Mouse (Mus musculus): ENCODE measurements around the gene Mturn.

Gene Mturn

GRCm38 (mm10) chr6:54729451-54730105 is 48.2 kb downstream of the Mturn start:
- CTCF ChIA-PET: interaction anchor here (0.6 kb wide), 1 partner anchor 24 kb away, joined by 9 read pairs; no protein-coding TSS in a partner anchor

- CTCF ChIA-PET: no interaction called here
Measured at GRCm38 (mm10) chr6:54731726-54732125, 50.3 kb downstream of the Mturn start.

GRCm38 (mm10) chr6:54732721-54733120 is 51.3 kb downstream of the Mturn start:
- CTCF ChIA-PET: interaction anchor here (0.7 kb wide), 1 partner anchor 1317 kb away, joined by 5 read pairs; no protein-coding TSS in a partner anchor

- CTCF ChIA-PET: no interaction called here
Measured at GRCm38 (mm10) chr6:54736126-54736525, 54.7 kb downstream of the Mturn start.

GRCm38 (mm10) chr6:54737255-54737654 is 55.8 kb downstream of the Mturn start:
- CTCF ChIA-PET: interaction anchor here (0.7 kb wide), 1 partner anchor 16 kb away, joined by 3 read pairs; no protein-coding TSS in a partner anchor

- CTCF ChIA-PET: interaction anchor here (0.7 kb wide), 1 partner anchor 16 kb away, joined by 3 read pairs; no protein-coding TSS in a partner anchor
Measured at GRCm38 (mm10) chr6:54737684-54738083, 56.3 kb downstream of the Mturn start.

GRCm38 (mm10) chr6:54749056-54749455 is 67.6 kb downstream of the Mturn start:
- CTCF ChIA-PET: no interaction called here

GRCm38 (mm10) chr6:54751621-54752020 is 70.2 kb downstream of the Mturn start:
- CTCF ChIA-PET: interaction anchor here (1.3 kb wide), 1 partner anchor 13 kb away, joined by 3 read pairs; no protein-coding TSS in a partner anchor

GRCm38 (mm10) chr6:54752076-54752475 is 70.7 kb downstream of the Mturn start:
- CTCF ChIA-PET: no interaction called here
